Mouse (Mus musculus) small intestine, adult 2 months (tissue): ENCODE data around the gene Rnf24.

Experiments
- CTCF ChIP-seq: fragments of 200-500 bp; IDR thresholded peaks from 2 replicates; pipeline ENCODE4 v1.5.1; 2012; ENCODE audit warnings: low read depth, mild to moderate bottlenecking, control low read depth, inconsistent platforms, low read length, moderate library complexity, mixed read lengths; ENCODE audit not compliant: insufficient replicate concordance, insufficient read length; ENCODE audit errors: extremely low read depth
- POLR2A ChIP-seq: fragments of 200-500 bp; IDR thresholded peaks from 2 replicates; pipeline ENCODE4 v1.6.1; 2012; ENCODE audit warnings: low read depth, mild to moderate bottlenecking, control low read depth, inconsistent platforms, low read length, moderate library complexity

DNA sequence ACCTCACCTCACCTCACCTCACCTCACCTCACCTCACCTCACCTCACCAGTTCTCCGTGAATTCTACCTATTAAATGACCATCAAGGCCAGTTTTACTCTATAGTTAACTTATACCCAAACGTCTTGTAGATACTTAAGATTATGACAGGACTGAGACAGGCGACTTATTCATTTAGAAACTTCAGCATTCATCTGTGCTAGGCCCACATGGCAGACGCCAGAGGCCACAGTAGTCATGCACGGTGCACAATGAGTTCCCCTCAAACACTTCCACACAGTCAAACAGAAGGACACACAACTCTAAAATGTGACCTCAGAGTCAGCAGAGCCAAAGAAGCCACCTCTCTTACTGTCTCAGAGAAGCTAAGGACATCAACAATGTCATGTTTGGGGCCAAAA is 45.3 kb downstream of the Rnf24 start:
- TF ChIP-seq POLR2A (no peak), CTCF (no peak)
